Mouse (Mus musculus): Measurements from ENCODE around the gene Smco4.

GRCm38 (mm10) chr9:15580176-15580575 is 86.9 kb downstream of the Smco4 start:
- TF ChIP-seq CTCF (IDR thresholded peaks at IDR 0.05; ENCODE audit: low read depth), result no peak
- TF ChIP-seq EP300 (optimal IDR thresholded peaks at IDR 0.05), result no peak
